ENCODE assay signal across 10 mouse cellular contexts in genomic region chr9:25571381-25571780, GRCm38 (mm10).
DNase-seq lines count a peak whose midpoint lies in the region; ATAC-seq and TF ChIP-seq lines count a peak whose summit lies in the region.
"Had no signal": no experiment of that assay in that cellular context is flagged by ENCODE, and none has a peak within 500 bp of the region (broad histone marks: within the 10 kb centered on the region; RNA-seq: fewer than 3 reads in every experiment).

No protein-coding gene starts in this region.

- no peaks in the 10 kb centered on the region for H3K27me3 ChIP-seq in heart, embryonic 15.5 days
- H3K27me3 ChIP-seq in Patski, result no peaks in the 10 kb centered on the region
- no peaks in the 10 kb centered on the region for H3K27me3 ChIP-seq in embryonic facial prominence, embryonic 15.5 days
- no peaks in the 10 kb centered on the region for H3K27me3 ChIP-seq in limb, embryonic 15.5 days
- H3K27me3 ChIP-seq: CH12.LX had no signal

- peak overlapping the region; percentile 47 for H3K27ac ChIP-seq in heart, embryonic 15.5 days
- peak overlapping the region; percentile 69 for H3K27ac ChIP-seq in embryonic facial prominence, embryonic 15.5 days (replicated peaks)
- peak overlapping the region; percentile 43; the same call in 1 of the 2 replicates for H3K27ac ChIP-seq in limb, embryonic 15.5 days

- CTCF ChIA-PET in Patski (lab: Charles Lee), result no interaction called here

- 47% methylated on average over 2 of the region's 2 CpGs for WGBS in heart, embryonic 15.5 days
- 29% methylated on average over 2 of the region's 2 CpGs for WGBS in embryonic facial prominence, embryonic 15.5 days
- WGBS in limb, embryonic 15.5 days, result 23% methylated on average over 2 of the region's 2 CpGs

- DNase-seq in heart, postnatal 10 days, result no peak
- no peak for DNase-seq in Patski (ENCODE audit: low read depth, low spot score)
- DNase-seq in thymus, adult 18-20 months, result no peak
- no peak for DNase-seq in left cerebral cortex, postnatal 14 days (ENCODE audit: low spot score in 2 of 2)
- DNase-seq: cerebellum, adult 2 months had no signal

- H3K4me3 ChIP-seq in heart, embryonic 15.5 days, result no peak overlapping the region
- no peak overlapping the region for H3K4me3 ChIP-seq in embryonic facial prominence, embryonic 15.5 days (replicated peaks)
- no peak overlapping the region for H3K4me3 ChIP-seq in limb, embryonic 15.5 days

- H3K36me3 ChIP-seq in heart, embryonic 15.5 days, result no peaks in the 10 kb centered on the region
- no peaks in the 10 kb centered on the region for H3K36me3 ChIP-seq in embryonic facial prominence, embryonic 15.5 days
- H3K36me3 ChIP-seq in limb, embryonic 15.5 days, result no peaks in the 10 kb centered on the region

- POLR2A ChIA-PET in Patski (lab: Charles Lee), result no interaction called here

- H3K4me1 ChIP-seq in heart, embryonic 15.5 days (replicated peaks), result peaks cover 42% of the 10 kb centered on the region
- peaks cover 24% of the 10 kb centered on the region for H3K4me1 ChIP-seq in embryonic facial prominence, embryonic 15.5 days
- H3K4me1 ChIP-seq in limb, embryonic 15.5 days, result peaks cover 27% of the 10 kb centered on the region

- H3K4me2 ChIP-seq in heart, embryonic 15.5 days, result no peak overlapping the region
- H3K4me2 ChIP-seq in embryonic facial prominence, embryonic 15.5 days (replicated peaks), result no peak overlapping the region
- H3K4me2 ChIP-seq in limb, embryonic 15.5 days, result no peak overlapping the region

- in situ Hi-C loops in Patski (cut with MboI; ENCODE audit: low pct_unique_long_range_greater_than_20kb), result no loop called here

- no peaks in the 10 kb centered on the region for H3K9me3 ChIP-seq in heart, embryonic 15.5 days (replicated peaks)
- H3K9me3 ChIP-seq in embryonic facial prominence, embryonic 15.5 days (replicated peaks), result no peaks in the 10 kb centered on the region
- no peaks in the 10 kb centered on the region for H3K9me3 ChIP-seq in limb, embryonic 15.5 days

- intact Hi-C loops in heart, postnatal 10 days (cut with DNase I), result loop anchor here (5.0 kb wide), 1 partner anchor 89 kb away; the partner anchor contains the start of gene Eepd1
- intact Hi-C loops in left cerebral cortex, postnatal 14 days (cut with DNase I), result no loop called here

- TF ChIP-seq CTCF in Patski (IDR thresholded peaks at IDR 0.05), result no peak

- no peak for ATAC-seq in heart, embryonic 15.5 days (replicated peaks; ENCODE audit: insufficient number of reproducible peaks, insufficient read depth, low FRiP score, low read depth)
- ATAC-seq in Patski, result peak; percentile 74
- no peak for ATAC-seq in embryonic facial prominence, embryonic 15.5 days (ENCODE audit: insufficient number of reproducible peaks, low FRiP score, low TSS enrichment, low read depth)
- no peak for ATAC-seq in limb, embryonic 15.5 days (ENCODE audit: insufficient number of reproducible peaks, low FRiP score, low TSS enrichment, low read depth)
- no peak for ATAC-seq in granulocyte monocyte progenitor cell, adult 5-6 weeks (replicated peaks; ENCODE audit: poor library complexity, severe bottlenecking)

- no peak overlapping the region for H3K9ac ChIP-seq in heart, embryonic 15.5 days
- no peak overlapping the region for H3K9ac ChIP-seq in embryonic facial prominence, embryonic 15.5 days
- no peak overlapping the region for H3K9ac ChIP-seq in limb, embryonic 15.5 days
